Mouse (Mus musculus): ENCODE measurements around the gene Nt5dc2. TPM values are rescaled to one million over a fixed set of nuclear protein-coding genes. Genes with fewer than 3 reads are reported as not detected.

Gene Nt5dc2
- polyA plus RNA-seq, 1 experiment from 2014 or later = 247 TPM

- 60% methylated on average over 10 of the region's 10 CpGs for WGBS
- Histone ChIP-seq H3K9ac (no peak overlapping the region), H3K9me3 (no peaks in the 10 kb centered on the region), H3K4me3 (no peak overlapping the region), H3K27me3 (replicated peaks) (no peaks in the 10 kb centered on the region), H3K27ac (no peak overlapping the region), H3K4me1 (no peaks in the 10 kb centered on the region), H3K36me3 (replicated peaks) (no peaks in the 10 kb centered on the region), H3K4me2 (no peak overlapping the region)
- ATAC-seq (replicated peaks) = no peak
Measured at GRCm38 (mm10) chr14:31161638-31162037, 30.8 kb downstream of the Nt5dc2 start.

- H3K4me3 ChIP-seq = no peak overlapping the region
- H3K9me3 ChIP-seq = no peaks in the 10 kb centered on the region
- H3K4me2 ChIP-seq = no peak overlapping the region
- H3K4me1 ChIP-seq = no peaks in the 10 kb centered on the region
- no peak for ATAC-seq (replicated peaks)
- no peak overlapping the region for H3K9ac ChIP-seq
- H3K27me3 ChIP-seq (replicated peaks) = no peaks in the 10 kb centered on the region
- 83% methylated on average over 8 of the region's 8 CpGs for WGBS
- no peak overlapping the region for H3K27ac ChIP-seq
- H3K36me3 ChIP-seq (replicated peaks) = no peaks in the 10 kb centered on the region
Measured at GRCm38 (mm10) chr14:31164067-31164466, 33.2 kb downstream of the Nt5dc2 start.

GRCm38 (mm10) chr14:31165010-31165409, 34.2 kb downstream of the Nt5dc2 start:
- no peak overlapping the region for H3K4me3 ChIP-seq
- whole genome bisulfite sequencing = 53% methylated on average over 2 of the region's 2 CpGs

GRCm38 (mm10) chr14:31165458-31165857, 34.6 kb downstream of the Nt5dc2 start:
- H3K4me1 ChIP-seq = no peaks in the 10 kb centered on the region
- no peaks in the 10 kb centered on the region for H3K27me3 ChIP-seq (replicated peaks)
- H3K36me3 ChIP-seq (replicated peaks) = peaks cover 4% of the 10 kb centered on the region; the same call in 1 of the 2 replicates
- 53% methylated on average over 7 of the region's 7 CpGs for WGBS
- H3K9ac ChIP-seq = no peak overlapping the region
- no peak for ATAC-seq (replicated peaks)
- no peak overlapping the region for H3K4me3 ChIP-seq
- H3K9me3 ChIP-seq = no peaks in the 10 kb centered on the region
- no peak overlapping the region for H3K27ac ChIP-seq
- H3K4me2 ChIP-seq = no peak overlapping the region

More at GRCm38 (mm10) chr14:31165010-31165409, 34.2 kb downstream of the Nt5dc2 start:
- H3K36me3 ChIP-seq (replicated peaks) = 0 out of 2 replicates have a peak, but pooled peaks cover 1% of the 10 kb centered on the region
- no peaks in the 10 kb centered on the region for H3K4me1 ChIP-seq
- no peak overlapping the region for H3K4me2 ChIP-seq
- H3K27me3 ChIP-seq (replicated peaks) = no peaks in the 10 kb centered on the region
- no peak overlapping the region for H3K27ac ChIP-seq
- H3K9ac ChIP-seq = no peak overlapping the region
- H3K9me3 ChIP-seq = no peaks in the 10 kb centered on the region
- no peak for ATAC-seq (replicated peaks)

GRCm38 (mm10) chr14:31165991-31166630, 35.3 kb downstream of the Nt5dc2 start:
- Histone ChIP-seq H3K9ac (no peak overlapping the region), H3K4me2 (no peak overlapping the region), H3K27ac (no peak overlapping the region), H3K4me1 (no peaks in the 10 kb centered on the region), H3K27me3 (replicated peaks) (no peaks in the 10 kb centered on the region), H3K9me3 (no peaks in the 10 kb centered on the region), H3K4me3 (no peak overlapping the region), H3K36me3 (replicated peaks) (peaks cover 10% of the 10 kb centered on the region; the same call in 1 of the 2 replicates)
- ATAC-seq (replicated peaks) = no peak
- WGBS = 69% methylated on average over 10 of the region's 10 CpGs

- Histone ChIP-seq H3K9me3 (no peaks in the 10 kb centered on the region), H3K4me3 (no peak overlapping the region), H3K27ac (no peak overlapping the region), H3K36me3 (replicated peaks) (peaks cover 18% of the 10 kb centered on the region), H3K27me3 (replicated peaks) (no peaks in the 10 kb centered on the region), H3K4me2 (no peak overlapping the region), H3K4me1 (no peaks in the 10 kb centered on the region), H3K9ac (no peak overlapping the region)
- ATAC-seq (replicated peaks) = no peak
- 59% methylated on average over 9 of the region's 9 CpGs for WGBS
Measured at GRCm38 (mm10) chr14:31166827-31167226, 36.0 kb downstream of the Nt5dc2 start.

GRCm38 (mm10) chr14:31168425-31168824, 37.6 kb downstream of the Nt5dc2 start, which contains the start of gene Stab1:
TSS of gene Stab1 (minus strand) at chr14:31168641.
- H3K9me3 ChIP-seq = no peaks in the 10 kb centered on the region
- peak within 1 kb of the TSS; percentile 15; the same call in 1 of the 2 replicates for H3K4me2 ChIP-seq
- H3K4me3 ChIP-seq = no peak within 1 kb of the TSS
- no peak within 1 kb of the TSS for H3K27ac ChIP-seq
- no peak within 1 kb of the TSS for H3K9ac ChIP-seq
- no peaks in the 10 kb centered on the region for H3K4me1 ChIP-seq
- no peaks in the 10 kb centered on the region for H3K27me3 ChIP-seq (replicated peaks)
- WGBS = 53% methylated on average over 10 of the region's 10 CpGs
- no peak for ATAC-seq (replicated peaks)
- H3K36me3 ChIP-seq (replicated peaks) = peaks cover 34% of the 10 kb centered on the region

- WGBS = 81% methylated on average over 6 of the region's 6 CpGs
- no peaks in the 10 kb centered on the region for H3K27me3 ChIP-seq (replicated peaks)
- H3K9ac ChIP-seq = no peak overlapping the region
- no peak for ATAC-seq (replicated peaks)
- H3K9me3 ChIP-seq = no peaks in the 10 kb centered on the region
- no peak overlapping the region for H3K4me2 ChIP-seq
- H3K27ac ChIP-seq = no peak overlapping the region
- no peaks in the 10 kb centered on the region for H3K4me1 ChIP-seq
- H3K36me3 ChIP-seq (replicated peaks) = peaks cover 44% of the 10 kb centered on the region
- H3K4me3 ChIP-seq = no peak overlapping the region
Measured at GRCm38 (mm10) chr14:31169508-31169907, 38.7 kb downstream of the Nt5dc2 start.

- H3K4me3 ChIP-seq = no peak overlapping the region
- no peak overlapping the region; the same call in 1 of the 2 replicates for H3K27ac ChIP-seq
- no peaks in the 10 kb centered on the region for H3K9me3 ChIP-seq
- ATAC-seq (replicated peaks) = no peak
- no peaks in the 10 kb centered on the region for H3K4me1 ChIP-seq
- H3K4me2 ChIP-seq = no peak overlapping the region
- WGBS = 82% methylated on average over 13 of the region's 13 CpGs
- peaks cover 57% of the 10 kb centered on the region for H3K36me3 ChIP-seq (replicated peaks)
- H3K9ac ChIP-seq = no peak overlapping the region
- no peaks in the 10 kb centered on the region for H3K27me3 ChIP-seq (replicated peaks)
Measured at GRCm38 (mm10) chr14:31170963-31171362, 40.1 kb downstream of the Nt5dc2 start.

- no peak for ATAC-seq (replicated peaks)
Measured at GRCm38 (mm10) chr14:31171386-31171785, 40.5 kb downstream of the Nt5dc2 start.

GRCm38 (mm10) chr14:31171821-31172220, 41.0 kb downstream of the Nt5dc2 start:
- H3K4me1 ChIP-seq = no peaks in the 10 kb centered on the region
- no peak overlapping the region for H3K4me2 ChIP-seq
- no peak overlapping the region for H3K9ac ChIP-seq
- H3K27me3 ChIP-seq (replicated peaks) = no peaks in the 10 kb centered on the region
- no peak for ATAC-seq (replicated peaks)
- no peak overlapping the region for H3K27ac ChIP-seq
- H3K9me3 ChIP-seq = no peaks in the 10 kb centered on the region
- no peak overlapping the region for H3K4me3 ChIP-seq
- 96% methylated on average over 15 of the region's 15 CpGs for WGBS
- H3K36me3 ChIP-seq (replicated peaks) = peaks cover 66% of the 10 kb centered on the region

More at GRCm38 (mm10) chr14:31171386-31171785, 40.5 kb downstream of the Nt5dc2 start:
- Histone ChIP-seq H3K4me2 (no peak overlapping the region), H3K4me1 (no peaks in the 10 kb centered on the region), H3K9ac (no peak overlapping the region), H3K4me3 (no peak overlapping the region), H3K27me3 (replicated peaks) (no peaks in the 10 kb centered on the region), H3K9me3 (no peaks in the 10 kb centered on the region), H3K27ac (no peak overlapping the region), H3K36me3 (replicated peaks) (peaks cover 61% of the 10 kb centered on the region)
- WGBS = 83% methylated on average over 11 of the region's 11 CpGs

GRCm38 (mm10) chr14:31172781-31173455, 42.1 kb downstream of the Nt5dc2 start:
- no peak overlapping the region for H3K4me2 ChIP-seq
- WGBS = 90% methylated on average over 18 of the region's 18 CpGs

More at GRCm38 (mm10) chr14:31172781-31173455, 42.1 kb downstream of the Nt5dc2 start:
- Histone ChIP-seq H3K27me3 (replicated peaks) (no peaks in the 10 kb centered on the region), H3K4me1 (no peaks in the 10 kb centered on the region), H3K27ac (no peak overlapping the region), H3K9me3 (no peaks in the 10 kb centered on the region), H3K36me3 (replicated peaks) (peaks cover 77% of the 10 kb centered on the region), H3K9ac (no peak overlapping the region), H3K4me3 (no peak overlapping the region)
- ATAC-seq (replicated peaks) = no peak

All from midbrain, embryonic 15.5 days (tissue).